Mouse (Mus musculus) liver, embryonic 14.5 days (tissue): ENCODE results near the gene Itga2.

Experiments
- CTCF ChIP-seq: IDR thresholded peaks from 2 replicates; pipeline ENCODE4 v1.5.1; 2016; ENCODE audit warnings: antibody characterized with exemption, low read depth, control low read depth
- EP300 ChIP-seq: IDR thresholded peaks from 2 replicates; pipeline ENCODE4 v1.6.1; 2016; ENCODE audit warnings: antibody characterized with exemption, low read depth

DNA sequence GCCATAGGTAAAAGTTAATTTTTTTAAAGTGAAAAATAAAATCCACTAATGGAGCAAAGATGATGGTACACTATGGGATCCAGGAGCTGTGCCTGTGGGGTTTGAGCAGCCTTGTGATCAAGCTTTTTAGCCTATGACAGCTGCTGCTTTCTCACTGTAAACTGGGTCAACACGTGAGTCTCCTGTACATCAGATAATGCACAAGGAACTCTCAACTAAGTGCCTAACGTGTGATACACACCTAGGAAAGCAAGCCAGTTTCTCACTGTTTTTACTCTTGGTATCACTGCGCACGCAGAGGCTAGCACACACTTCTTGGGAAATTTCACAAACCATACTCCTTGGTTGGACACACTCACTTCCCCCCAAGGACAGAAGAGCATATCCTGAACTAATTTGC, 17.3 kb downstream of the Itga2 start:
- TF ChIP-seq EP300: no peak
- TF ChIP-seq CTCF: no peak
